In genomic region chr2:33981321-33981720, GRCm38 (mm10) we compare ENCODE assay signal across 20 mouse cellular contexts.
"Had no signal": no experiment of that assay in that cellular context is flagged by ENCODE, and none has a peak within 500 bp of the region (broad histone marks: within the 10 kb centered on the region; RNA-seq: fewer than 3 reads in every experiment).

No protein-coding gene starts in this region.

- ATAC-seq: intestine, embryonic 15.5 days had no signal

- H3K4me1 ChIP-seq: intestine, embryonic 15.5 days; kidney, embryonic 15.5 days; lung, embryonic 15.5 days had no signal

- H3K4me3 ChIP-seq: intestine, embryonic 15.5 days; kidney, embryonic 15.5 days; left cerebral cortex, adult 2 months; lung, embryonic 15.5 days; megakaryocyte, embryonic 14.5 days; midbrain, embryonic 12.5 days; myocyte; neural tube, embryonic 13.5 days had no signal

- H3K27ac ChIP-seq: intestine, embryonic 15.5 days; kidney, embryonic 15.5 days; left cerebral cortex, adult 2 months; liver, embryonic 14.5 days; lung, embryonic 15.5 days; neural tube, embryonic 13.5 days; stomach, postnatal 0 days had no signal

- H3K4me2 ChIP-seq: intestine, embryonic 15.5 days; kidney, embryonic 15.5 days; lung, embryonic 15.5 days; midbrain, embryonic 12.5 days; neural tube, embryonic 13.5 days had no signal

- H3K36me3 ChIP-seq: intestine, embryonic 15.5 days; kidney, embryonic 15.5 days; lung, embryonic 15.5 days; midbrain, embryonic 12.5 days; neural tube, embryonic 13.5 days had no signal

- H3K9ac ChIP-seq: intestine, embryonic 15.5 days; kidney, embryonic 15.5 days; liver, embryonic 14.5 days; lung, embryonic 15.5 days; midbrain, embryonic 12.5 days; neural tube, embryonic 13.5 days had no signal

- H3K9me3 ChIP-seq: intestine, embryonic 15.5 days; kidney, embryonic 15.5 days; lung, embryonic 15.5 days; megakaryocyte, embryonic 14.5 days; midbrain, embryonic 12.5 days; neural tube, embryonic 13.5 days had no signal

- DNase-seq: kidney, adult 11 months; kidney, adult 8-10 months; kidney, postnatal 10 days; kidney, postnatal 36 days; layer of hippocampus, postnatal 36 days; lung, adult 18-20 months; lung, postnatal 10 days; lung, postnatal 36 days; retina, postnatal 1 day; thymus, adult 2 months had no signal

- H3K27me3 ChIP-seq: intestine, embryonic 15.5 days; kidney, embryonic 15.5 days; lung, embryonic 15.5 days; neural tube, embryonic 13.5 days had no signal
